Mouse (Mus musculus): ENCODE data around the gene Bcl3. TPM values are rescaled to one million over a fixed set of nuclear protein-coding genes. Genes with fewer than 3 reads are reported as not detected.

Gene Bcl3
- total RNA-seq (2023): 35.9 TPM

GRCm38 (mm10) chr7:19822604-19823058 is at the start of gene Bcl3:
TSS of gene Bcl3 (minus strand) at chr7:19822770.

GRCm38 (mm10) chr7:19861199-19861598 is 38.6 kb upstream of the Bcl3 start, which contains the start of gene Ceacam16:
TSS of gene Ceacam16 (minus strand) at chr7:19861299.

GRCm38 (mm10) chr7:19851858-19852570 is 29.4 kb upstream of the Bcl3 start, which contains the start of gene Gm19345:
TSS of gene Gm19345 (plus strand) at chr7:19852003.

GRCm38 (mm10) chr7:19796697-19797588 is 25.6 kb downstream of the Bcl3 start, which contains the start of gene Cblc:
TSS of gene Cblc (minus strand) at chr7:19796809.

GRCm38 (mm10) chr7:19770984-19771391 is 51.6 kb downstream of the Bcl3 start, which contains the start of gene Bcam:
TSS of gene Bcam (minus strand) at chr7:19771016.

Other genes with a start within 250 kb of the Bcl3 start
- gene Zfp296, start 245.5 kb downstream of the Bcl3 start, total RNA-seq (2023): 0.83 TPM
- gene Gemin7, start 245.2 kb downstream of the Bcl3 start, total RNA-seq (2023): 52.5 TPM
- 84.2 TPM for gene Clasrp, start 218.3 kb downstream of the Bcl3 start, total RNA-seq (2023)
- gene Relb, start 193.3 kb downstream of the Bcl3 start, total RNA-seq (2023): 56.3 TPM
- gene Clptm1, start 157.7 kb downstream of the Bcl3 start, total RNA-seq (2023): 76.6 TPM
- gene Apoc2, start 144.8 kb downstream of the Bcl3 start, total RNA-seq (2023): not detected
- not detected for gene Gm44805, start 141.3 kb downstream of the Bcl3 start, total RNA-seq (2023)
- not detected for gene Apoc4, start 141.3 kb downstream of the Bcl3 start, total RNA-seq (2023)
- 2.0 TPM for gene Apoc1, start 130.1 kb downstream of the Bcl3 start, total RNA-seq (2023)
- 38.1 TPM for gene Apoe, start 123.6 kb downstream of the Bcl3 start, total RNA-seq (2023)
- gene Tomm40, start 107.3 kb downstream of the Bcl3 start, total RNA-seq (2023): 56.8 TPM
- 0.62 TPM for gene Nectin2, start 72.3 kb downstream of the Bcl3 start, total RNA-seq (2023)
- gene Bcam, start 51.8 kb downstream of the Bcl3 start, total RNA-seq (2023): 2.0 TPM
- gene Cblc, start 26.0 kb downstream of the Bcl3 start, total RNA-seq (2023): not detected
- not detected for gene Gm19345, start 29.2 kb upstream of the Bcl3 start, total RNA-seq (2023)
- gene Ceacam16, start 38.5 kb upstream of the Bcl3 start, total RNA-seq (2023): 0.68 TPM
- not detected for gene Ceacam19, start 65.2 kb upstream of the Bcl3 start, total RNA-seq (2023)
- gene Pvr, start 98.4 kb upstream of the Bcl3 start, total RNA-seq (2023): 92.4 TPM
- 5.5 TPM for gene Igsf23, start 128.0 kb upstream of the Bcl3 start, total RNA-seq (2023)
- gene Ceacam20, start 142.6 kb upstream of the Bcl3 start, total RNA-seq (2023): not detected
- not detected for gene Nlrp9b, start 168.7 kb upstream of the Bcl3 start, total RNA-seq (2023)

All from CD4-positive naive resting alpha-beta T cell, adult 57 days (primary cell).